Mouse (Mus musculus) liver, embryonic 13.5 days (tissue): ENCODE results near the gene Taok1. TPM values are rescaled to one million over a fixed set of nuclear protein-coding genes. Genes with fewer than 3 reads are reported as not detected.
"Not testable (repeated sequence)": the region's sequence is repeated elsewhere in the genome, so short reads cannot be mapped to it uniquely, and the experiment has no call there.

Experiments used
- ATAC-seq: fragments of 200-750 bp; cut with Nextera tagmentation; 2 replicates; pipeline ENCODE4 v1.8.0; 2017; ENCODE audit warnings: low read depth, mild to moderate bottlenecking, moderate number of reproducible peaks, moderate library complexity
- DNase-seq: peaks from one replicate; pipeline ENCODE4 v3.0.0; 2022
- H3K27ac ChIP-seq: fragments of 300-500 bp; sonication (generic); 2 replicates; pipeline ENCODE4 v1.5.1; 2015; ENCODE audit warnings: moderate library complexity, mild to moderate bottlenecking, inconsistent platforms
- H3K27me3 ChIP-seq: fragments of 300-500 bp; sonication (generic); 2 replicates; pipeline ENCODE4 v1.6.1; 2015; ENCODE audit warnings: mild to moderate bottlenecking, inconsistent platforms
- H3K36me3 ChIP-seq: fragments of 300-500 bp; sonication (generic); 2 replicates; pipeline ENCODE4 v1.6.1; 2015; ENCODE audit warnings: mild to moderate bottlenecking, inconsistent platforms
- H3K4me1 ChIP-seq: fragments of 300-500 bp; sonication (generic); replicated peaks from 2 replicates; pipeline ENCODE4 v1.6.1; 2015; ENCODE audit warnings: inconsistent platforms
- H3K4me2 ChIP-seq: fragments of 300-500 bp; sonication (generic); 2 replicates; pipeline ENCODE4 v1.6.1; 2015; ENCODE audit warnings: inconsistent platforms, mild to moderate bottlenecking, moderate library complexity
- H3K4me3 ChIP-seq: fragments of 300-500 bp; sonication (generic); replicated peaks from 2 replicates; pipeline ENCODE4 v1.5.1; 2015; ENCODE audit warnings: mild to moderate bottlenecking, inconsistent platforms
- H3K9ac ChIP-seq: fragments of 300-500 bp; sonication (generic); 2 replicates; pipeline ENCODE4 v1.6.1; 2015; ENCODE audit warnings: mild to moderate bottlenecking, inconsistent platforms
- H3K9me3 ChIP-seq: fragments of 300-500 bp; sonication (generic); replicated peaks from 2 replicates; pipeline ENCODE4 v1.6.1; 2016; ENCODE audit warnings: inconsistent platforms
- WGBS: fragments of 180-500 bp; shearing (Covaris S2); methylation state at CpG from one replicate; pipeline ENCODE4 v1.1.7; 2015; ENCODE audit not compliant: insufficient replicate concordance; 5-methylcytosine and 5-hydroxymethylcytosine counted together
- polyA plus RNA-seq: library from polyadenylated mRNA; unstranded; fragments of >200 nt; fragmentation: Nextera tagmentation; extraction: Ambion mirVana; gene quantifications from 2 replicates; pipeline ENCODE4 v1.2.1, GENCODE M21; 2015

Gene Taok1
- polyA plus RNA-seq, 1 experiment from 2014 or later: 4.7 TPM

- no peak for DNase-seq
- H3K9me3 ChIP-seq: no peaks in the 10 kb centered on the region
- no peak for ATAC-seq
- no peaks in the 10 kb centered on the region for H3K27me3 ChIP-seq
- H3K4me2 ChIP-seq: no peak overlapping the region
- WGBS: 74% methylated on average over 4 of the region's 4 CpGs
- 0 out of 2 replicates have a peak, but pooled peaks cover 4% of the 10 kb centered on the region for H3K4me1 ChIP-seq
- H3K27ac ChIP-seq: no peak overlapping the region
- H3K4me3 ChIP-seq: no peak overlapping the region
- H3K9ac ChIP-seq: no peak overlapping the region
- peaks cover 13% of the 10 kb centered on the region for H3K36me3 ChIP-seq
These were observed 75.3 kb downstream of the Taok1 start for GRCm38 (mm10) chr11:77532202-77532846.

GRCm38 (mm10) chr11:77530862-77531261 is 76.8 kb downstream of the Taok1 start:
- Histone ChIP-seq H3K9me3 (no peaks in the 10 kb centered on the region), H3K9ac (no peak overlapping the region), H3K27ac (no peak overlapping the region), H3K27me3 (no peaks in the 10 kb centered on the region), H3K4me3 (no peak overlapping the region), H3K4me2 (no peak overlapping the region), H3K36me3 (peaks cover 4% of the 10 kb centered on the region; the same call in 1 of the 2 replicates), H3K4me1 (0 out of 2 replicates have a peak, but pooled peaks cover 4% of the 10 kb centered on the region)
- DNase-seq (no peak), ATAC-seq (no peak)
- WGBS: 48% methylated on average over 2 of the region's 2 CpGs

GRCm38 (mm10) chr11:77529644-77530043 is 78.0 kb downstream of the Taok1 start:
- Histone ChIP-seq H3K4me1 (0 out of 2 replicates have a peak, but pooled peaks cover 4% of the 10 kb centered on the region), H3K27ac (no peak overlapping the region), H3K4me2 (no peak overlapping the region), H3K36me3 (peaks cover 2% of the 10 kb centered on the region; the same call in 1 of the 2 replicates), H3K9me3 (no peaks in the 10 kb centered on the region), H3K27me3 (no peaks in the 10 kb centered on the region), H3K4me3 (no peak overlapping the region), H3K9ac (no peak overlapping the region)
- ATAC-seq (no peak), DNase-seq (no peak)
- WGBS: 53% methylated on average over 3 of the region's 3 CpGs

- H3K9me3 ChIP-seq, H3K36me3 ChIP-seq, DNase-seq, H3K27ac ChIP-seq, H3K4me1 ChIP-seq, H3K4me3 ChIP-seq, H3K9ac ChIP-seq, H3K4me2 ChIP-seq, ATAC-seq, H3K27me3 ChIP-seq: not testable (repeated sequence)
- WGBS: 73% methylated on average over 3 of the region's 3 CpGs
These were observed 79.2 kb downstream of the Taok1 start for GRCm38 (mm10) chr11:77528420-77528819.

GRCm38 (mm10) chr11:77525804-77526486 is 81.7 kb downstream of the Taok1 start:
- Histone ChIP-seq H3K36me3 (no peaks in the 10 kb centered on the region; the same call in 1 of the 2 replicates), H3K27me3 (no peaks in the 10 kb centered on the region), H3K4me1 (0 out of 2 replicates have a peak, but pooled peaks cover 2% of the 10 kb centered on the region), H3K9me3 (no peaks in the 10 kb centered on the region), H3K27ac (no peak overlapping the region), H3K9ac (no peak overlapping the region), H3K4me3 (no peak overlapping the region), H3K4me2 (no peak overlapping the region)
- no peak for DNase-seq
- 66% methylated on average over 3 of the region's 3 CpGs for WGBS
- ATAC-seq: no peak

GRCm38 (mm10) chr11:77520601-77521529 is 86.8 kb downstream of the Taok1 start:
- Histone ChIP-seq H3K9ac (no peak overlapping the region), H3K27me3 (peaks cover 37% of the 10 kb centered on the region), H3K36me3 (no peaks in the 10 kb centered on the region), H3K4me2 (no peak overlapping the region), H3K4me1 (peaks cover 26% of the 10 kb centered on the region), H3K4me3 (no peak overlapping the region), H3K9me3 (no peaks in the 10 kb centered on the region), H3K27ac (no peak overlapping the region)
- no peak for ATAC-seq
- DNase-seq: no peak
- 33% methylated on average over 5 of the region's 5 CpGs for WGBS

GRCm38 (mm10) chr11:77519043-77519442 is 88.6 kb downstream of the Taok1 start, which contains the start of gene Gm10392:
Gene Gm10392 (minus strand): TSS chr11:77519198.
- H3K9me3 ChIP-seq: no peaks in the 10 kb centered on the region
- no peak for ATAC-seq
- H3K36me3 ChIP-seq: no peaks in the 10 kb centered on the region
- 13% methylated on average over 5 of the region's 5 CpGs for WGBS
- H3K4me3 ChIP-seq: no peak within 1 kb of the TSS
- H3K9ac ChIP-seq: no peak within 1 kb of the TSS
- peak within 1 kb of the TSS; percentile 34; the same call in 1 of the 2 replicates for H3K27ac ChIP-seq
- H3K4me2 ChIP-seq: no peak within 1 kb of the TSS
- peaks cover 55% of the 10 kb centered on the region for H3K27me3 ChIP-seq
- H3K4me1 ChIP-seq: peaks cover 44% of the 10 kb centered on the region
- no peak for DNase-seq

GRCm38 (mm10) chr11:77518051-77518798 is 89.4 kb downstream of the Taok1 start:
- H3K9ac ChIP-seq: no peak overlapping the region
- H3K4me3 ChIP-seq: no peak overlapping the region
- H3K27ac ChIP-seq: 0 out of 2 replicates have a peak overlapping the region, but pooled peaks have one; percentile 34
- DNase-seq (no peak), ATAC-seq (no peak)
- no peaks in the 10 kb centered on the region for H3K36me3 ChIP-seq
- H3K9me3 ChIP-seq: no peaks in the 10 kb centered on the region
- 64% methylated on average over 27 of the region's 27 CpGs for WGBS
- no peak overlapping the region for H3K4me2 ChIP-seq
- H3K27me3 ChIP-seq: peaks cover 55% of the 10 kb centered on the region
- H3K4me1 ChIP-seq: peaks cover 51% of the 10 kb centered on the region

GRCm38 (mm10) chr11:77516553-77517425 is 90.8 kb downstream of the Taok1 start:
- peak overlapping the region; percentile 98 for H3K4me2 ChIP-seq
- WGBS: 65% methylated on average over 5 of the region's 5 CpGs

More at GRCm38 (mm10) chr11:77516553-77517425, 90.8 kb downstream of the Taok1 start:
- Histone ChIP-seq H3K9me3 (no peaks in the 10 kb centered on the region), H3K9ac (no peak overlapping the region), H3K4me3 (peak overlapping the region; percentile 77; the same call in 1 of the 2 replicates), H3K4me1 (peaks cover 62% of the 10 kb centered on the region), H3K36me3 (no peaks in the 10 kb centered on the region), H3K27me3 (peaks cover 55% of the 10 kb centered on the region), H3K27ac (no peak overlapping the region)
- no peak for DNase-seq
- no peak for ATAC-seq
